Mouse (Mus musculus): ENCODE results near the gene Uchl3. TPM values are rescaled to one million over a fixed set of nuclear protein-coding genes. Genes with fewer than 3 reads are reported as not detected.

Gene Uchl3
- total and polyA plus RNA-seq, 2 experiments from 2014 or later = 22.5 to 76.2 TPM

GRCm38 (mm10) chr14:101637381-101637780, 16.4 kb upstream of the Uchl3 start:
- no peak overlapping the region for H3K27ac ChIP-seq (ENCODE audit: low read depth)
- DNase-seq (ENCODE audit: low spot score) (no peak), ATAC-seq (ENCODE audit: insufficient read depth, low read depth) (no peak)
- peaks cover 24% of the 10 kb centered on the region for H3K36me3 ChIP-seq (replicated peaks; ENCODE audit: control insufficient read depth, insufficient read depth, low read length)
- 0 out of 2 replicates have a peak, but pooled peaks cover 7% of the 10 kb centered on the region for H3K4me1 ChIP-seq (ENCODE audit: control insufficient read depth, insufficient read depth)
- H3K9ac ChIP-seq (replicated peaks; ENCODE audit: low read depth, low read length) = no peak overlapping the region
- H3K4me3 ChIP-seq (ENCODE audit: low read depth, low read length) = no peak overlapping the region
- H3K4me2 ChIP-seq (ENCODE audit: low read depth, low read length) = no peak overlapping the region
- TF ChIP-seq CTCF (IDR thresholded peaks at IDR 0.05; ENCODE audit: low read depth) = no peak
- no peak for TF ChIP-seq EP300 (IDR thresholded peaks at IDR 0.05; ENCODE audit: low read depth)
- no peaks in the 10 kb centered on the region for H3K9me3 ChIP-seq (replicated peaks; ENCODE audit: control insufficient read depth, low read length)
- no peaks in the 10 kb centered on the region for H3K27me3 ChIP-seq (ENCODE audit: control insufficient read depth, insufficient read depth, low read length)
- 89% methylated on average over 6 of the region's 6 CpGs for WGBS

DNA sequence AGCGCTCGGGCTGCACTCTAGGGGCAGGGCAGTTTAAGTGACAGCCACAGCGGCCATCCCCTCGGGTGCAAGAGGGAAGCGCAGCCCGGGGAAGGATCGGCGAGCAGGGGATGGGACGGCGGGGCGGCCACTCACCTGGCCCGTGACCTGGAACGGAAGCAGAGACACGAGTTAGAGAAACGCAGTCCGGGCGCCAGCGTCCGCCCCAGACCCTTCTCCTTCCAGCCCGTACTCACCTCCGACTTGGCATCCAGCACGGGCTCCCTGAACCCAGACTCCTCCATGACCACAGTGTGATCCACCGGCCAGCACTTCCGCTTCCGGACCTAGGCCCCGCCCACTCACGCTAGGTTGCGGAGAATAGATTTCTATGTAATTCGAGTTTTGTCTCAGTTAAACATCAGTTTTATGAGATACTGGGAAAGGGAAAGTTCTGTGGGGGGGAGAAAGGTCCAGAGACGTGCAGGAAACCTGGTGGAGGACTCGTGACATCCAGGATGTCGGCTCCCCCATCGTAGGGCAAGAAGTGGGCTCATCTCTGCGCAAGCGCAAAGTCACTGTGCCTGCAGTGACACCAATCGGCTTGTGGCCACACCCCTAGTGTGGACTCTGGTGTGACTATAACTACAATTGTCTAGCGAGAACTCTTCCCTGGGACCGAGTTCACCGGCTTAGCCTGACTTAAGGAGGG, 13.5 kb upstream of the Uchl3 start, which contains the start of gene Commd6:
Commd6 (minus strand) TSS at position 534 of the 691 bp plus-strand sequence.
- 0% methylated on average over 39 of the region's 39 CpGs for WGBS
- Histone ChIP-seq H3K4me3 (ENCODE audit: low read depth, low read length) (peak within 1 kb of the TSS; percentile 92), H3K27me3 (ENCODE audit: control insufficient read depth, insufficient read depth, low read length) (no peaks in the 10 kb centered on the region), H3K9ac (replicated peaks; ENCODE audit: low read depth, low read length) (peak within 1 kb of the TSS; percentile 76), H3K9me3 (replicated peaks; ENCODE audit: control insufficient read depth, low read length) (no peaks in the 10 kb centered on the region), H3K4me1 (ENCODE audit: control insufficient read depth, insufficient read depth) (0 out of 2 replicates have a peak, but pooled peaks cover 7% of the 10 kb centered on the region), H3K27ac (ENCODE audit: low read depth) (peak within 1 kb of the TSS; percentile 85), H3K36me3 (replicated peaks; ENCODE audit: control insufficient read depth, insufficient read depth, low read length) (0 out of 2 replicates have a peak, but pooled peaks cover 3% of the 10 kb centered on the region), H3K4me2 (ENCODE audit: low read depth, low read length) (peak within 1 kb of the TSS; percentile 79)
- DNase-seq (ENCODE audit: low spot score) (peak; percentile 95), ATAC-seq (ENCODE audit: insufficient read depth, low read depth) (peak; percentile 98)
- TF ChIP-seq EP300 (IDR thresholded peaks at IDR 0.05; ENCODE audit: low read depth) (no peak), CTCF (IDR thresholded peaks at IDR 0.05; ENCODE audit: low read depth) (peak; percentile 12; the same call in 1 of the 2 replicates)

GRCm38 (mm10) chr14:101644948-101645347, 8.8 kb upstream of the Uchl3 start:
- ATAC-seq (ENCODE audit: insufficient read depth, low read depth) = no peak
- WGBS = 69% methylated on average over 1 of the region's 1 CpGs
- TF ChIP-seq CTCF (IDR thresholded peaks at IDR 0.05; ENCODE audit: low read depth) = no peak
- TF ChIP-seq EP300 (IDR thresholded peaks at IDR 0.05; ENCODE audit: low read depth) = no peak

GRCm38 (mm10) chr14:101650551-101650950, 3.2 kb upstream of the Uchl3 start:
- Histone ChIP-seq H3K4me2 (ENCODE audit: low read depth, low read length) (no peak overlapping the region), H3K9ac (replicated peaks; ENCODE audit: low read depth, low read length) (no peak overlapping the region), H3K27me3 (ENCODE audit: control insufficient read depth, insufficient read depth, low read length) (no peaks in the 10 kb centered on the region), H3K27ac (ENCODE audit: low read depth) (no peak overlapping the region), H3K36me3 (replicated peaks; ENCODE audit: control insufficient read depth, insufficient read depth, low read length) (no peaks in the 10 kb centered on the region), H3K9me3 (replicated peaks; ENCODE audit: control insufficient read depth, low read length) (no peaks in the 10 kb centered on the region), H3K4me1 (ENCODE audit: control insufficient read depth, insufficient read depth) (peaks cover 7% of the 10 kb centered on the region), H3K4me3 (ENCODE audit: low read depth, low read length) (no peak overlapping the region)
- ATAC-seq (ENCODE audit: insufficient read depth, low read depth) = no peak
- DNase-seq (ENCODE audit: low spot score) = no peak
- WGBS = 72% methylated on average over 4 of the region's 4 CpGs
- TF ChIP-seq CTCF (IDR thresholded peaks at IDR 0.05; ENCODE audit: low read depth) (no peak), EP300 (IDR thresholded peaks at IDR 0.05; ENCODE audit: low read depth) (no peak)

More at GRCm38 (mm10) chr14:101644948-101645347, 8.8 kb upstream of the Uchl3 start:
- no peaks in the 10 kb centered on the region for H3K27me3 ChIP-seq (ENCODE audit: control insufficient read depth, insufficient read depth, low read length)
- no peaks in the 10 kb centered on the region for H3K36me3 ChIP-seq (replicated peaks; ENCODE audit: control insufficient read depth, insufficient read depth, low read length)
- H3K4me3 ChIP-seq (ENCODE audit: low read depth, low read length) = no peak overlapping the region
- no peaks in the 10 kb centered on the region for H3K9me3 ChIP-seq (replicated peaks; ENCODE audit: control insufficient read depth, low read length)
- no peak overlapping the region for H3K27ac ChIP-seq (ENCODE audit: low read depth)
- no peak for DNase-seq (ENCODE audit: low spot score)
- H3K9ac ChIP-seq (replicated peaks; ENCODE audit: low read depth, low read length) = no peak overlapping the region
- no peak overlapping the region for H3K4me2 ChIP-seq (ENCODE audit: low read depth, low read length)
- H3K4me1 ChIP-seq (ENCODE audit: control insufficient read depth, insufficient read depth) = no peaks in the 10 kb centered on the region

DNA sequence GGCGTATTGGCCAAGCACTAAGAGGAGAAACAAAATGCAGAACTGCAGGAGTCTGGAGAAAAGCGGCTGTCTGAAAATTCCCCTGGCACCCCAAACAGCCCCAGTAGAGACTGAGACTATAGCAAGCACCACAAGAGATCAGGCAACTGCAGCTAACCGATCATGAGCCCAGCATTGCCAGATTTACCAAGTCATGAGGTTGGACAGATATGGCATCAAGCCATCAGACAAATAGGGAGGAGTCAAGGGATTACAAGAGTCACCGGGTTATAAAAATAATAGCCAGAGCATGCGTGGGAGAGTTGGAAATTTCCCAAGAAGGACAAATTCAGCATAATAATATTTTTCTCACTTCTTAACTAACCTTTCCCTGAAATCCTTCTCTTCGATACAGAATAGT, 1.2 kb upstream of the Uchl3 start:
- Histone ChIP-seq H3K27ac (ENCODE audit: low read depth) (no peak overlapping the region), H3K4me2 (ENCODE audit: low read depth, low read length) (no peak overlapping the region), H3K36me3 (replicated peaks; ENCODE audit: control insufficient read depth, insufficient read depth, low read length) (no peaks in the 10 kb centered on the region), H3K27me3 (ENCODE audit: control insufficient read depth, insufficient read depth, low read length) (no peaks in the 10 kb centered on the region), H3K4me1 (ENCODE audit: control insufficient read depth, insufficient read depth) (peaks cover 7% of the 10 kb centered on the region), H3K9ac (replicated peaks; ENCODE audit: low read depth, low read length) (no peak overlapping the region), H3K4me3 (ENCODE audit: low read depth, low read length) (no peak overlapping the region), H3K9me3 (replicated peaks; ENCODE audit: control insufficient read depth, low read length) (no peaks in the 10 kb centered on the region)
- DNase-seq (ENCODE audit: low spot score) (no peak), ATAC-seq (ENCODE audit: insufficient read depth, low read depth) (no peak)
- WGBS = 63% methylated on average over 6 of the region's 6 CpGs
- TF ChIP-seq EP300 (IDR thresholded peaks at IDR 0.05; ENCODE audit: low read depth) (no peak), CTCF (IDR thresholded peaks at IDR 0.05; ENCODE audit: low read depth) (no peak)
